Mouse (Mus musculus) gastrocnemius, postnatal 25 days (tissue): ENCODE data around the gene Trmt61a. TPM values are rescaled to one million over a fixed set of nuclear protein-coding genes. Genes with fewer than 3 reads are reported as not detected.

Experiments used
- DNase-seq: peaks from one replicate; pipeline ENCODE4 v3.0.0; 2022
- total RNA-seq, 2 experiments: library from RNA; stranded (reverse); gene quantifications; 1 replicate in 1 of 2; 2 replicates in 1 of 2; pipeline ENCODE4 v1.2.3; 2021

Gene Trmt61a
- total RNA-seq, 2 experiments from 2014 or later: 2.7 to 2.9 TPM

GRCm38 (mm10) chr12:111672581-111672980, 5.3 kb upstream of the Trmt61a start:
- no peak for DNase-seq

- DNase-seq: no peak
Observed at GRCm38 (mm10) chr12:111674850-111675486, 2.9 kb upstream of the Trmt61a start.

GRCm38 (mm10) chr12:111675797-111676580, 1.9 kb upstream of the Trmt61a start:
- no peak for DNase-seq

- no peak for DNase-seq
Observed at GRCm38 (mm10) chr12:111677421-111677820, 484 bp upstream of the Trmt61a start.

GRCm38 (mm10) chr12:111678670-111678933, 697 bp downstream of the Trmt61a start:
- no peak for DNase-seq

GRCm38 (mm10) chr12:111678997-111679396, 1.1 kb downstream of the Trmt61a start:
- DNase-seq: no peak

- DNase-seq: no peak
Observed at GRCm38 (mm10) chr12:111680661-111681060, 2.8 kb downstream of the Trmt61a start.

- no peak for DNase-seq
Observed at GRCm38 (mm10) chr12:111681305-111681704, 3.4 kb downstream of the Trmt61a start.

GRCm38 (mm10) chr12:111682003-111682402, 4.1 kb downstream of the Trmt61a start:
- no peak for DNase-seq

GRCm38 (mm10) chr12:111682806-111683205, 4.9 kb downstream of the Trmt61a start:
- DNase-seq: no peak

- no peak for DNase-seq
Observed at GRCm38 (mm10) chr12:111686390-111686789, 8.5 kb downstream of the Trmt61a start.

GRCm38 (mm10) chr12:111687350-111688068, 9.6 kb downstream of the Trmt61a start:
- peak; percentile 76 for DNase-seq

- no peak for DNase-seq
Observed at GRCm38 (mm10) chr12:111688069-111688428, 10.1 kb downstream of the Trmt61a start.

- DNase-seq: no peak
Observed at GRCm38 (mm10) chr12:111689426-111689825, 11.5 kb downstream of the Trmt61a start.

GRCm38 (mm10) chr12:111691346-111691872, 13.5 kb downstream of the Trmt61a start:
- DNase-seq: no peak

GRCm38 (mm10) chr12:111692899-111693298, 15.0 kb downstream of the Trmt61a start:
- no peak for DNase-seq

GRCm38 (mm10) chr12:111693341-111694270, 15.7 kb downstream of the Trmt61a start:
- no peak for DNase-seq

GRCm38 (mm10) chr12:111694271-111694781, 16.4 kb downstream of the Trmt61a start:
- DNase-seq: no peak

- no peak for DNase-seq
Observed at GRCm38 (mm10) chr12:111694880-111695804, 17.2 kb downstream of the Trmt61a start.

- peak; percentile 65 for DNase-seq
Observed at GRCm38 (mm10) chr12:111696239-111696638, 18.3 kb downstream of the Trmt61a start.

GRCm38 (mm10) chr12:111697708-111698107, 19.8 kb downstream of the Trmt61a start:
- no peak for DNase-seq
